Mouse (Mus musculus) midbrain, embryonic 12.5 days (tissue): ENCODE results near the gene Klra2. TPM values are rescaled to one million over a fixed set of nuclear protein-coding genes. Genes with fewer than 3 reads are reported as not detected.
"Not testable (repeated sequence)": the region's sequence is repeated elsewhere in the genome, so short reads cannot be mapped to it uniquely, and the experiment has no call there.

Experiments
- ATAC-seq: fragments of 200-750 bp; cut with Nextera tagmentation; 2 replicates; pipeline ENCODE4 v1.8.0; 2017; ENCODE audit warnings: low read depth, moderate TSS enrichment, moderate library complexity; ENCODE audit not compliant: low FRiP score
- H3K27ac ChIP-seq: fragments of 300-500 bp; sonication (generic); replicated peaks from 2 replicates; pipeline ENCODE4 v1.5.1; 2016; ENCODE audit warnings: mild to moderate bottlenecking
- H3K27me3 ChIP-seq: fragments of 300-500 bp; sonication (generic); 2 replicates; pipeline ENCODE4 v1.6.1; 2016; ENCODE audit warnings: mild to moderate bottlenecking
- H3K36me3 ChIP-seq: fragments of 300-500 bp; sonication (generic); 2 replicates; pipeline ENCODE4 v1.6.1; 2016
- H3K4me1 ChIP-seq: fragments of 300-500 bp; sonication (generic); 2 replicates; pipeline ENCODE4 v1.6.1; 2016
- H3K4me2 ChIP-seq: fragments of 300-500 bp; sonication (generic); replicated peaks from 2 replicates; pipeline ENCODE4 v1.6.1; 2016; ENCODE audit warnings: mild to moderate bottlenecking, moderate library complexity
- H3K4me3 ChIP-seq: fragments of 300-500 bp; sonication (generic); 2 replicates; pipeline ENCODE4 v1.5.1; 2016; ENCODE audit warnings: mild to moderate bottlenecking
- H3K9ac ChIP-seq: fragments of 300-500 bp; sonication (generic); replicated peaks from 2 replicates; pipeline ENCODE4 v1.6.1; 2016; ENCODE audit warnings: mild to moderate bottlenecking, moderate library complexity
- H3K9me3 ChIP-seq: fragments of 300-500 bp; sonication (generic); 2 replicates; pipeline ENCODE4 v1.6.1; 2016; ENCODE audit warnings: mild to moderate bottlenecking
- WGBS: fragments of 180-500 bp; shearing (Covaris S2); methylation state at CpG from one replicate; pipeline ENCODE4 v1.1.7; 2016; 5-methylcytosine and 5-hydroxymethylcytosine counted together
- polyA plus RNA-seq: library from polyadenylated mRNA; unstranded; fragments of >200 nt; fragmentation: Nextera tagmentation; extraction: Ambion mirVana; gene quantifications from 2 replicates; pipeline ENCODE4 v1.2.1, GENCODE M21; 2016

The Klra2 gene
- not detected in 2 replicates for polyA plus RNA-seq

DNA sequence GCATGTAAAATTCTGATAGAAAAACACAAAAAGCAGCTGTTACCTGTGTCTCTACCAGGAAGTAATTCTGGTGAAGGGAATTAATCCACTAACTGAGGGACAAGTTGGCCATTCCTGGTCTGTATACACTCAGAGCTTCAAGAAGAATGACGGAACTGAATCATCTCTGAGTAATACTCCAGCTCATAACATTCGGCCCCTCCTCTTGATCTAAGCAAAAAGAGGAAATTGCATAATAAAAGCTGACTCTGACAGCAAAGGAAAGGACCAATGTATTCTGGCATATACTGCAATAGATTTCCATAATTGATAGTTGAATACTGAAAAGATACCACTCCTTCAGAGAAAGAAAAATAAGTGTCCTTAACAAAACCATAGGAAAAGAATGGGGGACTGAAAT is at the start of gene Klra2:
Klra2 (minus strand) TSS at position 157 of the 400 bp plus-strand sequence.
- Histone ChIP-seq H3K27ac (no peak within 1 kb of the TSS), H3K36me3 (no peaks in the 10 kb centered on the region), H3K9me3 (no peaks in the 10 kb centered on the region), H3K4me1 (no peaks in the 10 kb centered on the region), H3K4me2 (no peak within 1 kb of the TSS), H3K4me3 (no peak within 1 kb of the TSS), H3K27me3 (no peaks in the 10 kb centered on the region), H3K9ac (no peak within 1 kb of the TSS)
- WGBS, result 83% methylated on average over 2 of the region's 2 CpGs
- ATAC-seq, result no peak

- WGBS, result 85% methylated on average over 5 of the region's 5 CpGs
- no peak for ATAC-seq
These were observed 47.4 kb upstream of the Klra2 start for GRCm38 (mm10) chr6:131294435-131295112.

DNA sequence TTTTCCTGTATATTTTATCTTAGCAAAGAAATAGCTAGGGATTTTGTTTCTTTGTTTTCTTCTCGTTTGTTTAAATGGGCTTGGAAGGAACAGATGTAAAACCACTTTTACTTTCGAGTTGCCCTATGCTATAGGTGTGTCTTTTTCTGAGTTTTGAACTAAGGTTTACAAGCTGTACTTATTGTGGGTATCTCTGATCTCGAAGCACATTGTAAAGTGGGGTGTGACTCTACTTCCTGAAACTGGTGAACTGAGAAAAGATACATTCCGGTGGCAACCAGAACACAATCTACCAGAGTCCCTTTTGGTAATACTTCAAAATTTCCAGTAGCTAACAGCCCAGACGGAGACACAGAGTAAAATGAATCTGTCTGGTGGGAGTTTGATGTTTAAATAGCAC is 46.8 kb upstream of the Klra2 start:
- 93% methylated on average over 5 of the region's 5 CpGs for WGBS
- H3K4me2 ChIP-seq, result no peak overlapping the region; the same call in 1 of the 2 replicates
- H3K4me3 ChIP-seq, result no peak overlapping the region

More at GRCm38 (mm10) chr6:131294435-131295112, 47.4 kb upstream of the Klra2 start:
- no peaks in the 10 kb centered on the region for H3K9me3 ChIP-seq
- H3K4me3 ChIP-seq, result no peak overlapping the region
- H3K36me3 ChIP-seq, result no peaks in the 10 kb centered on the region
- H3K27ac ChIP-seq, result no peak overlapping the region
- H3K4me1 ChIP-seq, result peaks cover 6% of the 10 kb centered on the region
- no peak overlapping the region for H3K9ac ChIP-seq
- no peaks in the 10 kb centered on the region for H3K27me3 ChIP-seq
- no peak overlapping the region for H3K4me2 ChIP-seq

GRCm38 (mm10) chr6:131292991-131293788 is 46.0 kb upstream of the Klra2 start, which contains the start of gene Magohb:
Gene Magohb (minus strand): TSS chr6:131293244.
- peak within 1 kb of the TSS; percentile 73 for H3K9ac ChIP-seq
- H3K4me1 ChIP-seq, result peaks cover 6% of the 10 kb centered on the region
- H3K36me3 ChIP-seq, result peaks cover 1% of the 10 kb centered on the region
- H3K27ac ChIP-seq, result no peak within 1 kb of the TSS
- H3K27me3 ChIP-seq, result no peaks in the 10 kb centered on the region
- no peaks in the 10 kb centered on the region for H3K9me3 ChIP-seq
- WGBS, result 2% methylated on average over 50 of the region's 51 CpGs
- H3K4me2 ChIP-seq, result peak within 1 kb of the TSS; percentile 61
- peak; percentile 91 for ATAC-seq
- H3K4me3 ChIP-seq, result peak within 1 kb of the TSS; percentile 70

More for the DNA sequence above, 46.8 kb upstream of the Klra2 start:
- Histone ChIP-seq H3K9ac (no peak overlapping the region), H3K27ac (no peak overlapping the region), H3K36me3 (no peaks in the 10 kb centered on the region), H3K27me3 (no peaks in the 10 kb centered on the region), H3K4me1 (peaks cover 6% of the 10 kb centered on the region), H3K9me3 (no peaks in the 10 kb centered on the region)
- ATAC-seq, result no peak

DNA sequence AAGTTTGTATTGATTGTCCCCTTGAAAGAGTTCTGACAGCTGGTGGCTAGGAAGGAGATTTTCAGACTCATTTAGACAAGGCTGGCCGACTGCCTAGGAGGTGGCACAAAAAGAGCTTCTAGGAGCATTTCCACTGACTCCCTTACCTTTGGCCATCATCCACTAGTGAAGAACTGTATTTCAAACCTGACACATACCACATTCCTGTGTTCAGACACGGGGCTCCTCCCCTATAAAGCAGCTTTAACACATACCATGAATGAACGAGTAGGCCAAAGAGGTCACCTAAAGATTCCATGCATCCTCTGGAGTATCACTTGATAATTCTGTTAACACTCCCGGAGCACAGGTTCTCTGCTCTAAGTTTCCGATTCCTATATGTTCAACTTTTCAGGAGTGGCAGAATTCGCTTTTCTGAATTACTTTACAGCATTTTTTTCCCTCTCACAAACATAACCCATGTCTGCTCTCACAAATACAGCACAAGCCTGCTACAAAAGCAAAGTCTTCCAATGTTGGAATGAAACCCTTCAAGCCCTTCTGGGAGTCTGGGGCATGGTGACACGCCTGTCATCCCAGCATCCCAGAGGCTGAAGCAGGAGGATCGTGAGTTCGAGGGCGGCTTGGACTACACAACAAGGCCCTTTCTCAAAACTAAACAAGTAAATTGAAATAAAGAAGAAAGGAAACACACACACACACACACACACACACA is 45.3 kb upstream of the Klra2 start:
- H3K4me2 ChIP-seq, result peak overlapping the region; percentile 61
- peak overlapping the region; percentile 73 for H3K9ac ChIP-seq
- H3K9me3 ChIP-seq, result no peaks in the 10 kb centered on the region
- no peak overlapping the region for H3K27ac ChIP-seq
- peaks cover 6% of the 10 kb centered on the region for H3K4me1 ChIP-seq
- 25% methylated on average over 10 of the region's 10 CpGs for WGBS
- H3K27me3 ChIP-seq, result no peaks in the 10 kb centered on the region
- ATAC-seq, result peak; percentile 59
- peaks cover 7% of the 10 kb centered on the region for H3K36me3 ChIP-seq
- H3K4me3 ChIP-seq, result peak overlapping the region; percentile 70

- no peak overlapping the region for H3K4me3 ChIP-seq
- no peak overlapping the region for H3K9ac ChIP-seq
- H3K9me3 ChIP-seq, result no peaks in the 10 kb centered on the region
- 24% methylated on average over 2 of the region's 2 CpGs for WGBS
- no peak overlapping the region for H3K4me2 ChIP-seq
- no peaks in the 10 kb centered on the region for H3K27me3 ChIP-seq
- ATAC-seq, result no peak
- peaks cover 7% of the 10 kb centered on the region for H3K36me3 ChIP-seq
- H3K4me1 ChIP-seq, result peaks cover 6% of the 10 kb centered on the region
- no peak overlapping the region for H3K27ac ChIP-seq
These were observed 43.3 kb upstream of the Klra2 start for GRCm38 (mm10) chr6:131290430-131290829.

GRCm38 (mm10) chr6:131278160-131278559 is 31.0 kb upstream of the Klra2 start:
- peaks cover 23% of the 10 kb centered on the region; the same call in 1 of the 2 replicates for H3K36me3 ChIP-seq
- ATAC-seq, H3K4me3 ChIP-seq, H3K27me3 ChIP-seq, H3K27ac ChIP-seq, H3K4me1 ChIP-seq, H3K9me3 ChIP-seq, H3K9ac ChIP-seq, H3K4me2 ChIP-seq: not testable (repeated sequence)
- 99% methylated on average over 2 of the region's 2 CpGs for WGBS

DNA sequence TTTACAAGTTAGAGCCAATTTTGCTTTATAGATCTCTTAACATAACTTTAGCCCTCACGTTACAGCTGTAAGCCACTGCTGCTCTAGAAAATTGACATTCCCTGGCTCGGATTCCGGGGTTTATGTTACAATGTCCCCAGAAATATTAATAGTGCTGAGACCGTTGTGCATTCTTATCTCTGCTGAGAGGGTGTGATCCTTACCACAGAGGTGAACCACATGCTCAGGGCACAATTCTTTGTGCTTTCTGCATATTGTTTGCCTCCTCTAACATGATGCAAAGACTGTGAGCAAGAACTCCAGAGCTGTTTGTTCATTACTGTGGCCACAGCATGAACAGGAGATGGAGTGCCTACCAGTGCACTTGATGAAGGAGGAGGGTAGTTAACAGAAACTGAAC is 29.5 kb upstream of the Klra2 start:
- H3K36me3 ChIP-seq, result peaks cover 9% of the 10 kb centered on the region; the same call in 1 of the 2 replicates
- no peak overlapping the region for H3K4me3 ChIP-seq
- no peak for ATAC-seq
- H3K9me3 ChIP-seq, result no peaks in the 10 kb centered on the region
- WGBS, result 89% methylated on average over 4 of the region's 4 CpGs
- H3K4me1 ChIP-seq, result no peaks in the 10 kb centered on the region
- H3K27ac ChIP-seq, result no peak overlapping the region
- H3K4me2 ChIP-seq, result no peak overlapping the region
- H3K27me3 ChIP-seq, result no peaks in the 10 kb centered on the region
- H3K9ac ChIP-seq, result no peak overlapping the region

DNA sequence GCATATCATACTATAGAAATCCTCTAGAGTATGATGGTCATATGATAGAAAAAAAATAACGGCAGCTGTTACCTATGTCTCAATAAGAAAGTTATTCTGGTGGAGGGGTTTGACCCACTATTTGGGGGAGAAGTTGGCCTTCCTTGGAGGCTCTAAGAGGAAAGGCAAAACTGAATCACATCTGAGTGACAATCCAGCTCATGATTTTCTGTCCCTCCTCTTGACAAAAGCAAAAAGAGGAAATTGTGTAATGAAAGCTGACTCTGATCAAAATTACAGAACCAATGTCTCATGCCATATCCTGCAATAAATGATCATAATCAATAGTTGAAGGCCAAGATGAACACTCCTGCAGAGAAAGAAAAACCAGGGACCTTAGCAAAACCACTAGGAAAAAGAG is 25.1 kb upstream of the Klra2 start:
- no peaks in the 10 kb centered on the region for H3K27me3 ChIP-seq
- H3K36me3 ChIP-seq, result peaks cover 7% of the 10 kb centered on the region; the same call in 1 of the 2 replicates
- H3K4me1 ChIP-seq, result no peaks in the 10 kb centered on the region
- no peak overlapping the region for H3K9ac ChIP-seq
- no peak overlapping the region for H3K4me2 ChIP-seq
- 94% methylated on average over 1 of the region's 1 CpGs for WGBS
- no peak overlapping the region for H3K27ac ChIP-seq
- no peak for ATAC-seq
- H3K4me3 ChIP-seq, result no peak overlapping the region
- no peaks in the 10 kb centered on the region for H3K9me3 ChIP-seq

DNA sequence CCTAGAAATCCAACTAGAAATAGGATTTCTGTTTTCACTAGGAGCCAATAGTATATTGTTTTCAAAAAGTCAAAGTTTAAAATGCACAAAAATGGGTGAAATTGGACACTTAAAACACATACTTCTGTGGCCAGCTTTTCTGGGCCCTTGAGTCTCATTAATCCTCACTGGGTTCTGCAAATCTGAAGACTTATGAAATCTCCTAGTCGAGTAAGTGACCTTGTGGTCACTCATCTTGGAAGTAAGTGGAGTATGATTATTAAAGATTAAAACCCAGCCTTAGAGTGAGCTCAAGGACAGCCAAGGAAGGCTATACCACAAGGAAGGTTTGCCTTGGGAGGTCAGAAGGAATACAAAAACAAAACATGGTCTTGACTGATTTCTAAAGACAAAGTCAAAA is 23.1 kb upstream of the Klra2 start:
- no peak overlapping the region for H3K9ac ChIP-seq
- H3K27me3 ChIP-seq, result no peaks in the 10 kb centered on the region
- H3K27ac ChIP-seq, result no peak overlapping the region
- H3K4me1 ChIP-seq, result no peaks in the 10 kb centered on the region
- 69% methylated on average over 1 of the region's 1 CpGs for WGBS
- no peak overlapping the region for H3K4me3 ChIP-seq
- no peak overlapping the region for H3K4me2 ChIP-seq
- H3K36me3 ChIP-seq, result no peaks in the 10 kb centered on the region
- ATAC-seq, result no peak
- H3K9me3 ChIP-seq, result no peaks in the 10 kb centered on the region

GRCm38 (mm10) chr6:131269599-131269998 is 22.4 kb upstream of the Klra2 start:
- no peaks in the 10 kb centered on the region for H3K4me1 ChIP-seq
- H3K36me3 ChIP-seq, result no peaks in the 10 kb centered on the region
- 89% methylated on average over 2 of the region's 2 CpGs for WGBS
- no peak overlapping the region for H3K9ac ChIP-seq
- peaks cover under 1% of the 10 kb centered on the region; the same call in 1 of the 2 replicates for H3K9me3 ChIP-seq
- H3K4me3 ChIP-seq, result no peak overlapping the region
- H3K4me2 ChIP-seq, result no peak overlapping the region
- no peak for ATAC-seq
- H3K27ac ChIP-seq, result no peak overlapping the region
- H3K27me3 ChIP-seq, result no peaks in the 10 kb centered on the region

- no peak for ATAC-seq
- 90% methylated on average over 5 of the region's 5 CpGs for WGBS
- H3K27me3 ChIP-seq, result no peaks in the 10 kb centered on the region
These were observed 17.0 kb upstream of the Klra2 start for GRCm38 (mm10) chr6:131264175-131264574.

More at GRCm38 (mm10) chr6:131264175-131264574, 17.0 kb upstream of the Klra2 start:
- H3K4me2 ChIP-seq, result no peak overlapping the region
- no peaks in the 10 kb centered on the region for H3K4me1 ChIP-seq
- H3K9ac ChIP-seq, result no peak overlapping the region
- H3K36me3 ChIP-seq, result no peaks in the 10 kb centered on the region
- peaks cover 3% of the 10 kb centered on the region; the same call in 1 of the 2 replicates for H3K9me3 ChIP-seq
- no peak overlapping the region for H3K4me3 ChIP-seq
- H3K27ac ChIP-seq, result no peak overlapping the region
